Mouse (Mus musculus): Measurements from ENCODE around the gene Epb41l4b.
A peak's percentile ranks its signal among the peaks of the same experiment; 100 is the strongest.

Epb41l4b gene

GRCm38 (mm10) chr4:57143026-57143937 is at the start of gene Epb41l4b:
Gene Epb41l4b, minus strand, starts transcription at chr4:57143437.
- peak; percentile 53 for DNase-seq (ENCODE audit: low spot score)

GRCm38 (mm10) chr4:57191543-57192283 is 48.5 kb upstream of the Epb41l4b start:
- DNase-seq (ENCODE audit: low spot score), result no peak

- DNase-seq (ENCODE audit: low spot score), result no peak
Observed at GRCm38 (mm10) chr4:57189881-57190280, 46.6 kb upstream of the Epb41l4b start.

GRCm38 (mm10) chr4:57186035-57186434 is 42.8 kb upstream of the Epb41l4b start:
- DNase-seq (ENCODE audit: low spot score), result no peak

GRCm38 (mm10) chr4:57185462-57185861 is 42.2 kb upstream of the Epb41l4b start:
- no peak for DNase-seq (ENCODE audit: low spot score)

GRCm38 (mm10) chr4:57183493-57183892 is 40.3 kb upstream of the Epb41l4b start:
- DNase-seq (ENCODE audit: low spot score), result no peak

- no peak for DNase-seq (ENCODE audit: low spot score)
Observed at GRCm38 (mm10) chr4:57181538-57181937, 38.3 kb upstream of the Epb41l4b start.

- no peak for DNase-seq (ENCODE audit: low spot score)
Observed at GRCm38 (mm10) chr4:57178881-57179280, 35.6 kb upstream of the Epb41l4b start.

- DNase-seq (ENCODE audit: low spot score), result no peak
Observed at GRCm38 (mm10) chr4:57175329-57175728, 32.1 kb upstream of the Epb41l4b start.

GRCm38 (mm10) chr4:57172861-57173260 is 29.6 kb upstream of the Epb41l4b start:
- no peak for DNase-seq (ENCODE audit: low spot score)

- DNase-seq (ENCODE audit: low spot score), result no peak
Observed at GRCm38 (mm10) chr4:57171817-57172216, 28.6 kb upstream of the Epb41l4b start.

GRCm38 (mm10) chr4:57168680-57169079 is 25.4 kb upstream of the Epb41l4b start:
- DNase-seq (ENCODE audit: low spot score), result no peak

- DNase-seq (ENCODE audit: low spot score), result no peak
Observed at GRCm38 (mm10) chr4:57168277-57168676, 25.0 kb upstream of the Epb41l4b start.

GRCm38 (mm10) chr4:57166922-57167870 is 24.0 kb upstream of the Epb41l4b start:
- no peak for DNase-seq (ENCODE audit: low spot score)

- no peak for DNase-seq (ENCODE audit: low spot score)
Observed at GRCm38 (mm10) chr4:57165654-57166053, 22.4 kb upstream of the Epb41l4b start.

GRCm38 (mm10) chr4:57164578-57165210 is 21.5 kb upstream of the Epb41l4b start:
- DNase-seq (ENCODE audit: low spot score), result no peak

- DNase-seq (ENCODE audit: low spot score), result no peak
Observed at GRCm38 (mm10) chr4:57162789-57163722, 19.8 kb upstream of the Epb41l4b start.

- no peak for DNase-seq (ENCODE audit: low spot score)
Observed at GRCm38 (mm10) chr4:57160571-57160970, 17.3 kb upstream of the Epb41l4b start.

GRCm38 (mm10) chr4:57156549-57157169 is 13.4 kb upstream of the Epb41l4b start:
- no peak for DNase-seq (ENCODE audit: low spot score)

- no peak for DNase-seq (ENCODE audit: low spot score)
Observed at GRCm38 (mm10) chr4:57153838-57154237, 10.6 kb upstream of the Epb41l4b start.
